Mouse (Mus musculus) cerebellum, adult 11-12 months (tissue): ENCODE measurements around the gene Elf2.

Experiments
- DNase-seq: peaks from one replicate; pipeline ENCODE4 v3.0.0; 2022

Gene Elf2

GRCm38 (mm10) chr3:51276421-51277111 lies 63.9 kb downstream of the Elf2 start:
- DNase-seq: no peak

GRCm38 (mm10) chr3:51275956-51276398 lies 64.5 kb downstream of the Elf2 start:
- DNase-seq: peak; percentile 97

GRCm38 (mm10) chr3:51270069-51270817 lies 70.2 kb downstream of the Elf2 start:
- no peak for DNase-seq

- no peak for DNase-seq
Measured at GRCm38 (mm10) chr3:51268434-51268833, 72.0 kb downstream of the Elf2 start.

- no peak for DNase-seq
Measured at GRCm38 (mm10) chr3:51262942-51263341, 77.5 kb downstream of the Elf2 start.

- no peak for DNase-seq
Measured at GRCm38 (mm10) chr3:51258070-51258469, 82.4 kb downstream of the Elf2 start.

- DNase-seq: no peak
Measured at GRCm38 (mm10) chr3:51256450-51256849, 84.0 kb downstream of the Elf2 start.

- no peak for DNase-seq
Measured at GRCm38 (mm10) chr3:51254784-51255183, 85.7 kb downstream of the Elf2 start.

GRCm38 (mm10) chr3:51252689-51253402 lies 87.6 kb downstream of the Elf2 start:
- no peak for DNase-seq

- DNase-seq: no peak
Measured at GRCm38 (mm10) chr3:51252223-51252622, 88.2 kb downstream of the Elf2 start.

GRCm38 (mm10) chr3:51251057-51251456 lies 89.4 kb downstream of the Elf2 start:
- no peak for DNase-seq

- no peak for DNase-seq
Measured at GRCm38 (mm10) chr3:51249866-51250265, 90.6 kb downstream of the Elf2 start.

- DNase-seq: no peak
Measured at GRCm38 (mm10) chr3:51249460-51249859, 91.0 kb downstream of the Elf2 start.

- no peak for DNase-seq
Measured at GRCm38 (mm10) chr3:51248600-51248999, 91.9 kb downstream of the Elf2 start.

GRCm38 (mm10) chr3:51247704-51248103 lies 92.8 kb downstream of the Elf2 start:
- DNase-seq: no peak

GRCm38 (mm10) chr3:51239541-51239940 lies 100.9 kb downstream of the Elf2 start:
- no peak for DNase-seq

GRCm38 (mm10) chr3:51238515-51238914 lies 101.9 kb downstream of the Elf2 start:
- DNase-seq: no peak

GRCm38 (mm10) chr3:51234752-51235055 lies 105.8 kb downstream of the Elf2 start:
- no peak for DNase-seq

- peak; percentile 78 for DNase-seq
Measured at GRCm38 (mm10) chr3:51233918-51234751, 106.3 kb downstream of the Elf2 start.

- DNase-seq: no peak
Measured at GRCm38 (mm10) chr3:51233474-51233873, 107.0 kb downstream of the Elf2 start.

GRCm38 (mm10) chr3:51232205-51232910 lies 108.1 kb downstream of the Elf2 start:
- no peak for DNase-seq

- no peak for DNase-seq
Measured at GRCm38 (mm10) chr3:51231499-51231898, 109.0 kb downstream of the Elf2 start.
